Mouse (Mus musculus): ENCODE data around the gene G0s2. TPM values are rescaled to one million over a fixed set of nuclear protein-coding genes. Genes with fewer than 3 reads are reported as not detected.
"Not testable (repeated sequence)": the region's sequence is repeated elsewhere in the genome, so short reads cannot be mapped to it uniquely, and the experiment has no call there.

The G0s2 gene
- polyA plus RNA-seq, 1 experiment from 2014 or later, result 7.6 TPM

DNA sequence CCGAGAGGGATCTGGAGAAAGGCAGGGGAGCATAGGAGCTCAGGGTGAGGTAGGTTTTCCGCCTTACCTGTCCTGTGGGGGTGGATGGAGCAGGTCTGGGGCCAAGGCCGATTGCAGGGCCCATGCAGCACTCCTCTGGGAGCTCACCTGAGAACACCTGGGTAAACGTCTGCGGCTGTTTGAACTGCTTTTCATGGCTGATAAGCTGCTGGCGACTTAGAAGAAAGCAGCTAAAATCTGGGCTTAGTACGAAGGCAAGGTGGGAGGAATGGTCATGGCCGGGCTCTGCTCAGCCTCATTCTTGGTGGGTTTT, 29.0 kb upstream of the G0s2 start:
- WGBS, result 66% methylated on average over 8 of the region's 8 CpGs
- 0 out of 2 replicates have a peak overlapping the region, but pooled peaks have one; percentile 19 for H3K27ac ChIP-seq

DNA sequence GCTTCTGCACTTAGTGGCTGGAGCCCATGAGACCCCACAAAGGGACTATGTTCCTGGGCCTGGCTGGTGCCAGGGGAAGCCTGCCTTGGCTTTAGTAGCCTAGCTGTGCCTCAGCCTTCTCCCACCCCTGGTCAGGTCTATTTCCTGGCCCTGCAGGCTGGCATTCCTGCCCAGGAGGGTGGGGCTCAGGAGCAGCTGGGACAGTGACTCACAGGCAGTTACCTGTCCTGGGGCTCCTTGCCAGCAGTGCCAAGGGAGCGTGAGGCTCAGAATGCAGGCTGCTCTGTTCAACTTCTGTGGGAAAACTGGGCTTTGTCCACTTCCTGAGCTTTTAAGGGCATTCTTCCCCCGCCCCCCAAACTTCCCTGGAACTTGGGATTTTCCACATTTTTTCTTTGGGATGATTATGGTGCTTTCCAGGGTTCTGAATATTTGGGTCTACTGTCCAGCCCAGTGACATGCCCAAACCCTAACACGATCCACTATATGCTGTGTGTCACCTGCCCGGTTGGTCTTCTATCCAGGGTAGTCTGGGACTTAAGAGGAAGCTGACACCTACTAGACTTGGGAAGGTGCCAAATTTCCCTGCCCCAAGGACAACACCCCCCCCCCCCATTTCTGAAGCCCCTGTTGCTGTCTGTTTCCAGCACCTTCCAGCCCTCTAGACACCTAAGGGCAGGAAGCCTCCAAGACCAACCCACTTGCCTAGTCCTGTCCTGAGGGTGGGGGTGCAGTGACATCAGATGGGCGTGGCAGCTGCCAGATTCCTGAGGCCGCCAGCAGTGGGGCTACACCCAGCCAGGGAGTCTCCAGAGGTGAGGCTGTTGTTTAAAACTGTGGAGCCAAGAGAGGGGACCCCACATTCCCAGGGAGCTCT, 28.4 kb upstream of the G0s2 start:
- 71% methylated on average over 6 of the region's 6 CpGs for WGBS
- Histone ChIP-seq H3K27me3 (ENCODE audit: insufficient read depth, poor library complexity, severe bottlenecking) (peaks cover 14% of the 10 kb centered on the region; the same call in 1 of the 2 replicates), H3K27ac (0 out of 2 replicates have a peak overlapping the region, but pooled peaks have one; percentile 19), H3K4me1 (replicated peaks) (peaks cover 28% of the 10 kb centered on the region), H3K36me3 (no peaks in the 10 kb centered on the region), H3K4me3 (no peak overlapping the region), H3K9me3 (no peaks in the 10 kb centered on the region)
- no peak for DNase-seq (ENCODE audit: low spot score)

More for the DNA sequence above, 29.0 kb upstream of the G0s2 start:
- H3K36me3 ChIP-seq, result no peaks in the 10 kb centered on the region
- DNase-seq (ENCODE audit: low spot score), result no peak
- H3K9me3 ChIP-seq, result no peaks in the 10 kb centered on the region
- H3K27me3 ChIP-seq (ENCODE audit: insufficient read depth, poor library complexity, severe bottlenecking), result peaks cover 14% of the 10 kb centered on the region; the same call in 1 of the 2 replicates
- no peak overlapping the region for H3K4me3 ChIP-seq
- H3K4me1 ChIP-seq (replicated peaks), result peaks cover 28% of the 10 kb centered on the region

DNA sequence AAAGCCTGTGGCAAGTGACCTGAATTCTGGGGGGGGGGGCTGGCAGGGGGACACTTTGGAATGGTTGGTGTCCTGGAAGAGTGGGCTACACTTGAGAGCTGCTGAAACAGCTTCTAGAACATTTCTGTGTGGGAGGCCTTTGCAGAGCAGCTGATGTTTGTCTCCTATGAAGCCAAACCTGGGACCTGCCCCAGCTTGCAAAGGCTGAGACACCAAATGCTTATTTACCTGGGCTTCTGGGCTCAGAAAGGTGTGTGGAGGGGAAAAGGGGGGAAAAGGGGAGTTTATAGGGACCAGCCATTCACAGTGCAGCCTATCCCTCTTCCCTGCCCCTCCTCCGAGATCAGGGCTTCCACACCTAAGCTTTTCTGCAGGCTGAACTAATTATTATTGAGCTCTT, 27.0 kb upstream of the G0s2 start:
- Histone ChIP-seq H3K27ac (no peak overlapping the region), H3K4me3 (no peak overlapping the region), H3K9me3 (no peaks in the 10 kb centered on the region), H3K27me3 (ENCODE audit: insufficient read depth, poor library complexity, severe bottlenecking) (peaks cover 14% of the 10 kb centered on the region; the same call in 1 of the 2 replicates), H3K4me1 (replicated peaks) (peaks cover 16% of the 10 kb centered on the region), H3K36me3 (no peaks in the 10 kb centered on the region)
- WGBS, result 67% methylated on average over 1 of the region's 1 CpGs
- DNase-seq (ENCODE audit: low spot score), result no peak

DNA sequence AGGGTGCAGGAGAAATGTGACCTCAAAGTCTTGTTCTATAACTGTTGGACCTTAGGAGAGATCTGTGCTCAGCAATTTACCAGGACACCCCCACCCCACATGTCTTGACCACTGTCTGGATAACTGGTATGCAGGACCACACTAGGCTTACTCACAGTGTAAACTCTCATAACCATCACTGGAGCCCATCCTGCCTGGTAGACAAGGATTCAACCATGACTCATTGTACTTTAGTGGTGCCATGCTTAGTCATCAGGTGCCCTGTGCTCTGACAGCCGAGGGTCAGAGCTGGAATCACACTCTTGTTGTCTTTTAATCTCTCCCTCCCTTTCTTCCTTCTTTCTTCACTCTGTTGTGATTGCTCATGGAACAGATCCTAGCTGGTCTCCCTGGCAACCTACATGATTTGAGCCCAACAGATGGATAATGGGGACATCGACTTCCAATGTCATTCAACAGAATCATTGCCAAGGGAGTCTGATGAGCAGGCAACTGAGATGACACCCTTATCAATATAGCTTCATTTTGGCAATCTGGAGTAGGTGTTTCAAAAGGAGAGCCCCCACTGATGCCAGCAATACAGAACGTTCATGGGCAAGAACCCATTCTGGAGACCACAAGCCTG, 25.2 kb upstream of the G0s2 start:
- Histone ChIP-seq H3K4me3 (no peak overlapping the region), H3K9me3 (no peaks in the 10 kb centered on the region), H3K27me3 (ENCODE audit: insufficient read depth, poor library complexity, severe bottlenecking) (peaks cover 10% of the 10 kb centered on the region; the same call in 1 of the 2 replicates), H3K27ac (no peak overlapping the region), H3K4me1 (replicated peaks) (peaks cover 6% of the 10 kb centered on the region; the same call in 1 of the 2 replicates), H3K36me3 (no peaks in the 10 kb centered on the region)
- 87% methylated on average over 3 of the region's 3 CpGs for WGBS
- no peak for DNase-seq (ENCODE audit: low spot score)

DNA sequence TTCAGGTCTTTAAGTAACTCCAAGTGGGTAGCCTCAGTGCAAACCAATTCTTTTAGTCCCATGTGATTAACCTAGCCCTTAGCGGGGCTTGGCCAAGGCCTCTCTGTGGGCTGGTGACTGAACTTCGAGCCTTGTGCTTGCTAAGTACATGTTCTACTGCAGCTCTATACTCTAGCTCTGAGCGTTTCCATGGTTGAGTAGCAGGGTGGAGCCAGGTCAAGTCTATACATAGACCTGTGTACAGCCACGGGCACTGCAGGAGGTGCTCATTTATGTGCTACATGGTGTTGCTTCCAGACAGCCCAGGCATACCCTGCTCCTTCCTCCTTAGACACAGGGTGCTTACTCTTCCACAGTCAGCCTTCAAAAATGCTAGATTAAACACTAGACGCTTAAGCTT, 22.9 kb upstream of the G0s2 start:
- Histone ChIP-seq H3K36me3 (no peaks in the 10 kb centered on the region), H3K9me3 (no peaks in the 10 kb centered on the region), H3K27ac (no peak overlapping the region), H3K4me1 (replicated peaks) (no peaks in the 10 kb centered on the region), H3K4me3 (no peak overlapping the region), H3K27me3 (ENCODE audit: insufficient read depth, poor library complexity, severe bottlenecking) (no peaks in the 10 kb centered on the region)
- DNase-seq (ENCODE audit: low spot score), result no peak
- WGBS, result 88% methylated on average over 5 of the region's 5 CpGs

DNA sequence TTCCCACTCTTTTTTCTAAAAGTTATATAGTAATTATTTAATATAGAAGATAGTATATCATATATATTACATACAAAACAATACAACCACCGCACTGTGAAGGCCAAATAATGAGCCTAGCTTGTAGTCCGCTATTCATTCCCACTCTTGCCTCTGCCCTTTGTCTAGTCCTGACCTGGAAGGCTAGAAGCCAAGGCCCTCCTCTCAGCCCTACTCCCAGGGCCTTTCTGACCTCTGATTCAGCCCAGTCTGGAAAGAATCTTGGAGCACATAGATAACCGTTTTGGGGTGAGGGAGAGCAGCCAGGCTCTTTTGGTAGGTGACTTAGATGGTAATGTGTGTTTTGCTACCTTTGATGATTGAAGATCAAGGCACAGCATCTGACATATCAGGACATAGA, 20.9 kb upstream of the G0s2 start:
- Histone ChIP-seq H3K27ac (no peak overlapping the region), H3K9me3 (no peaks in the 10 kb centered on the region), H3K4me3 (no peak overlapping the region), H3K27me3 (ENCODE audit: insufficient read depth, poor library complexity, severe bottlenecking) (no peaks in the 10 kb centered on the region), H3K4me1 (replicated peaks) (no peaks in the 10 kb centered on the region), H3K36me3 (no peaks in the 10 kb centered on the region)
- no peak for DNase-seq (ENCODE audit: low spot score)
- 60% methylated on average over 3 of the region's 3 CpGs for WGBS

DNA sequence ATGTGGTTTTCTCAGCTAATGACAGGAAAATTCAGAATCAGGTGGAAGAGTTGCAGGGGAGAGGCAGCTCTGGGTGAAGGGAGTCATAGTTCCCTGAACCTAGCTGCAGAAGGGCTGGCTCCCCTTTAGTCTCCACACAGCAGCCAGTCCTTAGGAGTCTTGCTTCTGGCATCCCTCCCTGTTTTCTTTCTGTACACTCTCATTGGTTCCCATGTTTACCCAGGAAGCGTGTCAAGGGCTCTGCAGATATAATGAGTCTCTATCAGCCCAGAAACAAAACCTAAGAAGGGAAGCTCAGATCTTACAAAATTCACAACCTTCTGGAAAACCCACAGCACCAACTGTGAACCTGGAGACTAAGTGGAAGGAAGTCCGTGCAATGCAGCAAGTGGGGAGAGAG, 20.0 kb upstream of the G0s2 start:
- Histone ChIP-seq H3K4me3 (no peak overlapping the region), H3K36me3 (no peaks in the 10 kb centered on the region), H3K27me3 (ENCODE audit: insufficient read depth, poor library complexity, severe bottlenecking) (no peaks in the 10 kb centered on the region), H3K27ac (no peak overlapping the region), H3K9me3 (no peaks in the 10 kb centered on the region), H3K4me1 (replicated peaks) (no peaks in the 10 kb centered on the region)
- WGBS, result 76% methylated on average over 2 of the region's 2 CpGs
- DNase-seq (ENCODE audit: low spot score), result no peak

DNA sequence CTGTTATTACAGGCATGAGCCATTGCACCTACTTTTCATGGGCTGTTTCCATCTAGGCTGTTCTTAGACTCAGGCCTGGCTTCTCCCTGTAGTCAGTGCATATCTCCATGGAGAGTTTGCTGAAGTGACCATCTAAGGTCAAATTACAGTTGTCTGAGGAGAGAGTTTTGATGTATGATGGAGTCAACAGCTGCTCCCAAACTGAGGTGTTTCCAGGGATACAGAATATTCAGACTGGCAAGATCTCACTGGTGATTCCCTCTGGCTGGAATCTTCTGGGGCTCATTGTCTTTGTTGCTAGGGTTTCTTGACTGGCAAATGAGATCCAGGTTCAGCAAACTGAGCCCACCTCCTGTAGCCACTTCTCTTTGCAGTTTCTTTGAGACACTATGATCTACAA, 17.7 kb upstream of the G0s2 start:
- H3K9me3 ChIP-seq, result no peaks in the 10 kb centered on the region
- no peaks in the 10 kb centered on the region for H3K27me3 ChIP-seq (ENCODE audit: insufficient read depth, poor library complexity, severe bottlenecking)
- H3K4me1 ChIP-seq (replicated peaks), result no peaks in the 10 kb centered on the region
- H3K27ac ChIP-seq, result no peak overlapping the region
- DNase-seq (ENCODE audit: low spot score), result no peak
- H3K4me3 ChIP-seq, result no peak overlapping the region
- no peaks in the 10 kb centered on the region for H3K36me3 ChIP-seq

DNA sequence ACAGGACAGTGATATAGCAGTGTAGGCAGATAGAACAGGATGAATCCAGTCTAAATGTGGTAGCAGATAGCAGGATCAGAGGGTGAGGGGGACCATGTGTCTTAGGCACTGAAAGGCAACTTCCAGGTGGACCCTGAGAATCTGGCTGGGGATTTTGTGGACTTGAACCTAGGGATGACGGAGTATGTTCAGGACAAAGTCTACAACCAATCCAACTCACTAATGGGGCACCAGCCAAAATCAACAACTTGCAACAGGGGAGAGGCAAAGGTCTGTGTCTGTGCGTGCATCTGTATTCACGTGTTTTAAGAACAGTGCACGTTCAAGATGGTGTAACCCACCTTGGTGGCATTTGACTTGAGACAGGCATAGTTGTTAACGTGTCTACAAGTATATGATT, 16.9 kb upstream of the G0s2 start:
- no peaks in the 10 kb centered on the region for H3K27me3 ChIP-seq (ENCODE audit: insufficient read depth, poor library complexity, severe bottlenecking)
- no peaks in the 10 kb centered on the region for H3K4me1 ChIP-seq (replicated peaks)
- H3K27ac ChIP-seq, result no peak overlapping the region
- H3K4me3 ChIP-seq, result no peak overlapping the region
- no peaks in the 10 kb centered on the region for H3K9me3 ChIP-seq
- H3K36me3 ChIP-seq, result no peaks in the 10 kb centered on the region
- WGBS, result 90% methylated on average over 5 of the region's 5 CpGs
- DNase-seq (ENCODE audit: low spot score), result no peak

DNA sequence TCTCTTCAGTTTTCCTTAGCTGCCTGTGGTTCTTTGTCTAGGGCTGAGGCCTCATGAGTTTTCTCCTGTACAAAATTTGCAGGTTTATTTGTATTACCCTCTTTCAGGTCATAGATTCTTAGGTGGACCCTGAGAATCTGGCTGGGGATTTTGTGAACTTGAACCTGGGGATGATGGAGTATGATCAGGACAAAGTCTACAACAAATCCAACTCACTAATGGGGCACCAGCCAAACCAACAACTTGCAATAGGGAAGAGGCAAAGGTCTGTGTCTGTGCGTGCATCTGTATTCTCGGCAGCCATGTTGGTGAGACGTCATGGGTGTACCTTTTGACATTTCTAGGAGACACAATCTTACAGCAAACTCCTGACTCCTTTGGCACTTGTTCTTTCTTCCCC, 16.1 kb upstream of the G0s2 start:
- no peaks in the 10 kb centered on the region for H3K27me3 ChIP-seq (ENCODE audit: insufficient read depth, poor library complexity, severe bottlenecking)
- H3K27ac ChIP-seq, result no peak overlapping the region
- H3K9me3 ChIP-seq, result no peaks in the 10 kb centered on the region
- no peak overlapping the region for H3K4me3 ChIP-seq
- H3K36me3 ChIP-seq, result no peaks in the 10 kb centered on the region
- 96% methylated on average over 3 of the region's 3 CpGs for WGBS
- DNase-seq (ENCODE audit: low spot score), result no peak
- no peaks in the 10 kb centered on the region for H3K4me1 ChIP-seq (replicated peaks)

DNA sequence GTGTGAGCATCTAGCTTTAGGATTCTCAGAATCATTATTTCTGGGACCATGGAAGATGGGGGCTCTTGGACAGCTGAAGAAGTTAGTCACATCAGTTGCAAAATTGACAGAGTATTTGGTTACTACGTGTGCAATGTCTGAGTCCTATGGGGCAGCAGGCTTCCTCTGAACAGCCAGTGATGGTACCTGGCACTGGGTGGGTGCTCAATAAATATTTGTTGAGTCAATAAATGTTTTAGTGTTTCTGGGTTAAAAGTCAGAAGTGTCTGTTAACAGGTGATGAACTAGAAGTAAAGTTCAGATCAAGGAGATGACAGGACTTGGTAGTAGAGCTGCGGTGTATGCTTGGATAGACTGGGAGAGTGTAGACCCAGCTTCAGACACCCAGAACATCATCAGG, 14.6 kb upstream of the G0s2 start:
- no peaks in the 10 kb centered on the region for H3K36me3 ChIP-seq
- WGBS, result 85% methylated on average over 2 of the region's 2 CpGs
- no peak for DNase-seq (ENCODE audit: low spot score)

DNA sequence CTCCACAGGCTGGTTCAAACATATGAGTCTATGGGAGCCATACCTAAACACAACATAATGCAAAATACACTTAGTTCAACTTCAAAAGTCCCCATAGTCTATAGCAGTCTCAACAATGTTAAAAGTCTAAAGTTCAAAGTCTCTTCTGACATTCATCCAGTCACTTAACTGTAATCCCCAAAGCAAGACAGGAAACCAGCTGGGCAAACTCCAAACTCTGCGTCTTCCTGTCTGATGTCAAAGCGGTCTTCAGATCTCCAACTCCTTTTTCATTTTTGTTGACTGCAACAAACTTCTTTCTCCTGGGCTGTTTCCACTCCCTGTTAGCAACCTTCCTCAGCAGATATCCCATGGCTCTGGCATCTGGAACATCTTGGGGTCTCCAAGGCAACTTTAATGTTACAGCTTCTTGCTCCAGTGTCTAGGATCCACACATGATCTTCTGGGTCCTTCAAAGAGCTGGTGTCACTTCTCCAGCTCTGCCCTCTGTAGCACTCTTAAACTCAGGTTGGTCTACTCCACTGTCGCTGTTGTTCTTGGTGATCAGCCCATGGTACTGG, 12.8 kb upstream of the G0s2 start:
- H3K36me3 ChIP-seq; H3K27me3 ChIP-seq (ENCODE audit: insufficient read depth, poor library complexity, severe bottlenecking); H3K27ac ChIP-seq; H3K4me1 ChIP-seq (replicated peaks); DNase-seq (ENCODE audit: low spot score); H3K9me3 ChIP-seq; H3K4me3 ChIP-seq: not testable (repeated sequence)
- whole genome bisulfite sequencing, result 93% methylated on average over 3 of the region's 3 CpGs

More for the DNA sequence above, 14.6 kb upstream of the G0s2 start:
- H3K4me1 ChIP-seq (replicated peaks), result no peaks in the 10 kb centered on the region
- H3K27ac ChIP-seq, result no peak overlapping the region
- no peaks in the 10 kb centered on the region for H3K27me3 ChIP-seq (ENCODE audit: insufficient read depth, poor library complexity, severe bottlenecking)
- H3K9me3 ChIP-seq, result no peaks in the 10 kb centered on the region
- H3K4me3 ChIP-seq, result no peak overlapping the region

DNA sequence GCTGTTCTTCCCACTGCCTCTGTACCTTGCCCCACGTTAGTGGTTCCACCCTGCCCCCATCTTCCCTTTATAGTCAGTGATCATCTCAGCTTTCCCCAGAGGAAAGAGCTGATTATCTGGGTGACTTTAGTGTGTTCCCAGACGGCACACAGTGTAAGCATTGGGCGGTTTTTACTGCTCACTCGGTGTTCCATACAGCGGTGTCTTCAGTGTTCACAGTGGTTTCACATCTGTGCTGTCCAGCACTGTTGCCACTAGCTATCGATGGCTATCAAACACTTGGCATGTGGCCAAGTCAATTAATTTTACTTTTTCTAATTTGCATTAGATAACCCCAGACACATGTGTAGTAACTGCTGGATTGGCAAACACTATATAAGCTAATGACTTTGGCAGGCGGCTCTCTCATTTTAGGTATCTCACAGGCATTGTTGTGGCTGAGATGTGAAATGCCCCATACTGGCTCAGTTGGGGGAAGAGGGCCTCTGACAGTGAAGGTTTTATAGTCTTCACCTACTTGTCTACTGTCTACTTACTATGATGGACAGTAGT, 11.3 kb upstream of the G0s2 start:
- WGBS, result 90% methylated on average over 7 of the region's 7 CpGs
- no peak for DNase-seq (ENCODE audit: low spot score)
- H3K27me3 ChIP-seq (ENCODE audit: insufficient read depth, poor library complexity, severe bottlenecking), result no peaks in the 10 kb centered on the region
- no peaks in the 10 kb centered on the region for H3K36me3 ChIP-seq
- no peaks in the 10 kb centered on the region for H3K4me1 ChIP-seq (replicated peaks)
- no peak overlapping the region for H3K4me3 ChIP-seq
- no peaks in the 10 kb centered on the region for H3K9me3 ChIP-seq
- H3K27ac ChIP-seq, result no peak overlapping the region
